Mouse (Mus musculus) kidney, adult 2 months (tissue): ENCODE results near the gene Dusp1.

ENCODE experiments used
- CTCF ChIP-seq: fragments of 200-500 bp; conservative IDR thresholded peaks from 2 replicates; pipeline ENCODE4 v1.5.1; 2011; ENCODE audit warnings: low read depth, mild to moderate bottlenecking, control low read depth, low read length, moderate library complexity, mixed read lengths; ENCODE audit not compliant: insufficient read depth, insufficient read length
- POLR2A ChIP-seq: fragments of 200-500 bp; IDR thresholded peaks from one replicate; pipeline ENCODE4 v1.6.1; 2011; ENCODE audit warnings: low read depth, low read length, control low read depth

DNA sequence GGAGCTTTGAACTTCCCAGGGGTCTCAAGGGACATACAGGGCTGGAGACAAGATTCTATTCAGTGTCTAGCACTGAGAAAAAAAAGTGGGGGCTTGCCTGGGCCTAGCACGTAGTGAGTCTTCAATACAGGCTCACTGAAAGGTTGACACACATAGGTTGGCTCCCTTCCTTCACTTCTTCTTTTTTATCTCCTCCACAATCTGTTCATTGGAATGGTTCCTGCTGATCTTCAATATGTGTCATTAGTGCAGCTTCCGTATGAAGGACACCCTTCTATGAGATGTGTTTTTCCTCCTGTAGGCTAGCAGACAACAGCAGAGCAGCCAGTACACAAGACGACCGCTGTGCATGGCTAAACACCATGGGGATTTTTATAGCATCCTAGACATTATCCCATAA lies 37.1 kb downstream of the Dusp1 start:
- TF ChIP-seq POLR2A (no peak), CTCF (no peak)
